Mouse (Mus musculus): ENCODE results near the gene Gm28035. TPM values are rescaled to one million over a fixed set of nuclear protein-coding genes. Genes with fewer than 3 reads are reported as not detected.
A peak's percentile ranks its signal among the peaks of the same experiment; 100 is the strongest.

The Gm28035 gene
- polyA plus RNA-seq, 1 experiment from 2014 or later, result 0.34 TPM

DNA sequence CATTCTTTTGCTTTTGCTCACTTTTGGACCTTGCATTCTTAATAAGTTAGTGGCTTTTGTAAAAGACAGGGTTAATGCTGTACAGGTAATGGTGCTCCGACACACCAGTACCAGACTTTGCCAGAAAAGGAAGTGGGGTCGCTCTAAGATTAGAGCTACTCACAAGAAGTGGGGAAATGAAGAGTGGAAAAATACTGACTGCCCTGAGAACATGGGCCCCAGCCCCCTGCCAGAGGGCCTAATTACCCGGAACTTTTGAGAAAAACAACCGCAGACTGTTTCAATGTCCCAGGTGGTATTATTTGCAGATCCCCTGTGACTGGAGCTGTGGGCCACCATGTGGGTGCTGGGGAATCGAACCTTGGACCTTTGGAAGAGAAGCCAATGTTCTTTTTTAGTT is 4.8 kb upstream of the Gm28035 start:
- peaks cover 17% of the 10 kb centered on the region for H3K4me1 ChIP-seq (ENCODE audit: control insufficient read depth, insufficient read depth, low read length)
- H3K4me2 ChIP-seq (ENCODE audit: low read length), result no peak overlapping the region
- 91% methylated on average over 5 of the region's 5 CpGs for WGBS
- H3K9me3 ChIP-seq (replicated peaks; ENCODE audit: control insufficient read depth, low read length), result no peaks in the 10 kb centered on the region
- peaks cover 7% of the 10 kb centered on the region for H3K36me3 ChIP-seq (ENCODE audit: control insufficient read depth, insufficient read depth, low read length)
- no peak overlapping the region for H3K9ac ChIP-seq (ENCODE audit: low read length)
- no peak for DNase-seq (ENCODE audit: low spot score)
- no peak for ATAC-seq
- no peak overlapping the region for H3K27ac ChIP-seq (ENCODE audit: low read depth, low read length)
- no peaks in the 10 kb centered on the region for H3K27me3 ChIP-seq (replicated peaks; ENCODE audit: control insufficient read depth, insufficient read depth, low read length)
- no peak overlapping the region for H3K4me3 ChIP-seq (ENCODE audit: low read depth, low read length)

DNA sequence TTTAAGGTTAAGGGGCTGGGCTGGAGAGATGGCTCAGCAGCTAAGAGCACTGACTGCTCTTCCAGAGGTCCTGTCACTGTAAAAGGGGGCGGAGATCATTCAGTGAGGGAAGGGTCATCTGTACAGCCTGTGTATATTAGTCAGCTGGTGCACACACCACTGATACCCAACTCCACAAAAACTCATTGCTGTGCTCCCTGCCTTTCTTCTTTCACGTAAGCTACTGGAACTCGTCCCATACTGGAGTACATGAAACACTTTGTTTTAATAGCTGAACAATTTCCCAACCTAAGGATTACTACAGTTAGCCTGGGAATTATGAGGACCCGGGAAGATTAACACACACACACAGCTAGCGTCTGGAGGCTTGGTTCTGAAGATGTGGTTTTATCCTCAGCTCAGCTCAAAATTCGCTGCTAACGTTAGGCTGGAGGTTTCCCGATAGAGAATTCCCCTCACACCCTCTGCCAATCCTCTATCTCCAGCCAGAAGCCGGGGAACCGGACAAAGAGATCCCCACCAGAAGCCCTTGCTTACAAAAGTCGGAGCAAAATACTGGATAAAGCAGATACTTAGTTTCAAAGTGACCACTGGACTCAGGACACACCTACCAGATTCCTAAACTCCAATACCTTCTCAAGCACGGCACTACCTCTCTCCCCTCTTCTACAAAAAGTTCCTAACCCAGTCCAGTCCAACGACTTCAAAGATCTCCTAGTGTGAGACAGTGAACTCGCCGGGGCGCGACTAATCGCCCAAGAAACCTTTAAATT is 3.8 kb upstream of the Gm28035 start:
- Histone ChIP-seq H3K36me3 (ENCODE audit: control insufficient read depth, insufficient read depth, low read length) (peaks cover 18% of the 10 kb centered on the region), H3K4me1 (ENCODE audit: control insufficient read depth, insufficient read depth, low read length) (peaks cover 17% of the 10 kb centered on the region), H3K9ac (ENCODE audit: low read length) (peak overlapping the region; percentile 90), H3K27me3 (replicated peaks; ENCODE audit: control insufficient read depth, insufficient read depth, low read length) (no peaks in the 10 kb centered on the region), H3K4me3 (ENCODE audit: low read depth, low read length) (peak overlapping the region; percentile 89), H3K9me3 (replicated peaks; ENCODE audit: control insufficient read depth, low read length) (no peaks in the 10 kb centered on the region), H3K27ac (ENCODE audit: low read depth, low read length) (peak overlapping the region; percentile 90; the same call in 1 of the 2 replicates), H3K4me2 (ENCODE audit: low read length) (peak overlapping the region; percentile 81)
- peak; percentile 17 for DNase-seq (ENCODE audit: low spot score)
- ATAC-seq, result peak; percentile 2; the same call in 1 of the 2 replicates
- 4% methylated on average over 18 of the region's 18 CpGs for WGBS

DNA sequence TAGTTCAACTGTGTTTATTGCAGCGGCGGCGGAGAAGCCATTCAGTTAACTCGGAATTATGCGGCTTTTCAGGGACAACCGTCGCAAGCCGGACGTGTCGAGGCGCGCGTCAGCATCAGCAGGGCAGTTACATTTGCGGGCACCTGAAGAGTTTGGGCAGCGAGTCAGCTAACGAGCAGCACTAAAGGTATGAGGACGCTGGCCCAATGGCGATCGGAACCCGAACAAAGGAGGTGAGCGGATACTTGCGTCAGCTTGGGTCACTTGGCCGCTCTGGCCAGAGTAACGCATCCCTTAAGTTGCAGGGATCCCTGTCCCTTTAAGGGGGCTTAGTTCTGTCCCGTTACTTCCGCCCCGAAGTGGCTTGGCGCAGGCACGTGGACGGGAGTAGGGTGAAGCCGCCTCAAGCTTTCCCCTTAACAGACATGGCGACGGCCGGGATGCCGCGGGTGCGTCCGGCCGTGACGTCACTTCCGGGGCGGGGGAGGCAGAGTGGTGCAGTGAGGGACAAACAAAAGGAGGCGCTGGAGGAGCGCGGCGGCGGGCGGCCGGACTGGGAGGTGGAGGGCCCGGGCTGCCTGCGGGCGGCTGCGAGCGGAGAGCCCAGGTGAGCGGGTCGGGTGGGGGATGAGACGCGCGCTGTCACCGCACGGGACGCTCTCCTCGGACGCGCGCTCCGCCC is 3.0 kb upstream of the Gm28035 start, which contains the start of gene Lrrc8a:
Gene Lrrc8a, plus strand, starts transcription at position 517 of the 682 bp plus-strand sequence.
- under 1% methylated on average over 56 of the region's 67 CpGs for WGBS
- H3K9ac ChIP-seq (ENCODE audit: low read length), result peak within 1 kb of the TSS; percentile 90
- H3K4me3 ChIP-seq (ENCODE audit: low read depth, low read length), result peak within 1 kb of the TSS; percentile 89
- DNase-seq (ENCODE audit: low spot score) (peak; percentile 99), ATAC-seq (peak; percentile 98)
- no peaks in the 10 kb centered on the region for H3K9me3 ChIP-seq (replicated peaks; ENCODE audit: control insufficient read depth, low read length)
- peak within 1 kb of the TSS; percentile 81 for H3K4me2 ChIP-seq (ENCODE audit: low read length)
- peak within 1 kb of the TSS; percentile 90 for H3K27ac ChIP-seq (ENCODE audit: low read depth, low read length)
- no peaks in the 10 kb centered on the region for H3K27me3 ChIP-seq (replicated peaks; ENCODE audit: control insufficient read depth, insufficient read depth, low read length)
- peaks cover 23% of the 10 kb centered on the region for H3K36me3 ChIP-seq (ENCODE audit: control insufficient read depth, insufficient read depth, low read length)
- H3K4me1 ChIP-seq (ENCODE audit: control insufficient read depth, insufficient read depth, low read length), result peaks cover 17% of the 10 kb centered on the region

DNA sequence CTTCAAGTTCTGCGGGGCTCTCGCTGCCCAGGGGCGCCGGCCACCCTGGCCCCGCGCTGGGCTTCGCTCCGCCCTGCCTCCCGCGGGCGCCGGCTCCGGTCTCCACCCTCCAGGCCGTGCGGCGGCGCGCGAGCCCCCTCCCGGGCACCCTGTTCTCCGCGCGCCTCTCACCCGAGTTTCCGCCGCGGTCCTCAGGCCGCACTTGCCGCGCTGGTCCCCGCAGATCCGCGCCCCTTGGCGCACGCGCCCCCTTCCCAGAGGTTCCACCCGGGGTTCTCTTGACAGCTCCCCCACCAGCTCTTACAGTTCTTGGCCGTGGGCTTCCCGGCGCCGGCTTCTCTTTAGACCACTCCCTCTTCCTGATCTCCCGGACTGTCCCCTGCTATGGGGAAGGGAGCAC is 2.5 kb upstream of the Gm28035 start:
- peak overlapping the region; percentile 76 for H3K4me2 ChIP-seq (ENCODE audit: low read length)
- peak overlapping the region; percentile 90 for H3K9ac ChIP-seq (ENCODE audit: low read length)
- peak; percentile 91 for ATAC-seq
- under 1% methylated on average over 35 of the region's 42 CpGs for WGBS
- no peaks in the 10 kb centered on the region for H3K27me3 ChIP-seq (replicated peaks; ENCODE audit: control insufficient read depth, insufficient read depth, low read length)
- H3K9me3 ChIP-seq (replicated peaks; ENCODE audit: control insufficient read depth, low read length), result no peaks in the 10 kb centered on the region
- H3K36me3 ChIP-seq (ENCODE audit: control insufficient read depth, insufficient read depth, low read length), result peaks cover 27% of the 10 kb centered on the region
- H3K4me3 ChIP-seq (ENCODE audit: low read depth, low read length), result peak overlapping the region; percentile 89
- peaks cover 17% of the 10 kb centered on the region for H3K4me1 ChIP-seq (ENCODE audit: control insufficient read depth, insufficient read depth, low read length)
- DNase-seq (ENCODE audit: low spot score), result peak; percentile 67
- H3K27ac ChIP-seq (ENCODE audit: low read depth, low read length), result peak overlapping the region; percentile 90

DNA sequence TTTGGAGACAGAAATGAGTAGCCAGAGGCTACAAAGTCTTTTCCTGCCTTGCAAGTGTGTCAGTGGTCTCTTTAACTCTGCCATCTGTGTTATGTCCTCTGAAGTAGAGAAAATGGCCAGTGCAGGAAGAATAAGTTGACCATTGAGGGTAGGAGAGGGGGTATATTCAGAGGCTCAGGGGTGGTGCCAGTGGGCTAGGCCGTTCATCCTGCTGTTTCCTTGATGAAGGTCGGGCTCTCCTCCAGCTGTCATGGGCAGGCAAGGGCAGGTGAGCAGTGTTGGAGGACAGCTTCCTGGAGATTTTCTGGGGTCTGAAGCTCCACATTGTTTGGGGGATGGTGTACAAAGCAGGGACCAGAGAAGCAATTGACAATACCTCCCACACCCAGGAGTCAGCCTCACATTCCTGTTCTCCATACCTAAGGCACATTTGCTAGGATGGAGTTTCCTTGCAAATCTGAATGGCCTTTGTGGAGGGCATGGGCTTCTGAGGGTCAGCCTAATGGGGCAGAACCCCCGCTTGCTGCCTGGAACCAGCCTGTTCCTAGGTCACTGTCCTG is 1.4 kb upstream of the Gm28035 start:
- DNase-seq (ENCODE audit: low spot score) (no peak), ATAC-seq (no peak)
- H3K9me3 ChIP-seq (replicated peaks; ENCODE audit: control insufficient read depth, low read length), result no peaks in the 10 kb centered on the region
- peak overlapping the region; percentile 90 for H3K9ac ChIP-seq (ENCODE audit: low read length)
- peaks cover 38% of the 10 kb centered on the region for H3K36me3 ChIP-seq (ENCODE audit: control insufficient read depth, insufficient read depth, low read length)
- peaks cover 17% of the 10 kb centered on the region for H3K4me1 ChIP-seq (ENCODE audit: control insufficient read depth, insufficient read depth, low read length)
- H3K27me3 ChIP-seq (replicated peaks; ENCODE audit: control insufficient read depth, insufficient read depth, low read length), result no peaks in the 10 kb centered on the region
- 85% methylated on average over 3 of the region's 3 CpGs for WGBS
- H3K4me2 ChIP-seq (ENCODE audit: low read length), result peak overlapping the region; percentile 76
- H3K27ac ChIP-seq (ENCODE audit: low read depth, low read length), result no peak overlapping the region
- peak overlapping the region; percentile 89 for H3K4me3 ChIP-seq (ENCODE audit: low read depth, low read length)

DNA sequence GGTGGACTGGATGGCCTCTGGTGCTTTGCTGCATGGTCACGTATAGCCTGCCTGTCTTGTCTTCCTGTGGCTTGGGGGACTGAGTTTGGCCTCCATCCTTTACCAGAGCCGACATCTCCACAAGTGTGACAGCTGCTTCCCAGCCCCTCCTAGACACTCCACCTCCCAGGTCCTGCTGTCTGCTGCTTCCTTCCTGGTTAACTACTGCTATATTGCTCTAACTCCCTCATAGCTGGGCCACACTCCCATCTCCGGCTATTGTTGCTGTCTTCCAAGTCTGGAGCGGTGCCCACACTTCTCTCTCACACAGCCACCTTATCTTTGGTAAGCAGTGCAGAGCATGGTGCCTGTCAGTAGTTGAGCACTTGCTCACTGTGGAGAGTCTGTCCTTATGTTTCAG is 590 bp upstream of the Gm28035 start:
- Histone ChIP-seq H3K9ac (ENCODE audit: low read length) (no peak overlapping the region; the same call in 1 of the 2 replicates), H3K4me2 (ENCODE audit: low read length) (no peak overlapping the region), H3K4me3 (ENCODE audit: low read depth, low read length) (no peak overlapping the region), H3K36me3 (ENCODE audit: control insufficient read depth, insufficient read depth, low read length) (peaks cover 46% of the 10 kb centered on the region), H3K4me1 (ENCODE audit: control insufficient read depth, insufficient read depth, low read length) (peaks cover 17% of the 10 kb centered on the region), H3K9me3 (replicated peaks; ENCODE audit: control insufficient read depth, low read length) (no peaks in the 10 kb centered on the region), H3K27ac (ENCODE audit: low read depth, low read length) (no peak overlapping the region), H3K27me3 (replicated peaks; ENCODE audit: control insufficient read depth, insufficient read depth, low read length) (no peaks in the 10 kb centered on the region)
- DNase-seq (ENCODE audit: low spot score) (no peak), ATAC-seq (no peak)
- 84% methylated on average over 4 of the region's 4 CpGs for WGBS

DNA sequence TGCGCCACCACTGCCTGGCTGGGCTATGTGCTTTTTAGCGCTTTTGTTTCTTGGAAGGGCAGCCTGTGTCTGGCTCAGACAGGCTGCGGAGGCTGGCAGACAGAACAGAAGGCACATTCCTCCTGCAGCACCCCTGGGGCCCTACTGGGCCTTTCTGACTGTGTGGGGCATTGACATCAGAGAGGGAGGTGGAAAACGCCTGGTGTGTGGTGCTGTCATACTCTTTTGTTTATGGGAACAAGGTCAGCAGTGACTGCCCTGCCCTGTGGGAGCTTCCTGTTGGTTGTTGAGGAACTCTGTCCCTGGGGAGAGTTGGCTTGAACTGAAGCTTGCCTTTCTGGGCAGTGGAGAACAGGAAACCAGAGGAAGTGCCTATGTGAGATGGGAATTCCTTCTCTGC is 2.1 kb downstream of the Gm28035 start:
- DNase-seq (ENCODE audit: low spot score) (peak; percentile 20), ATAC-seq (no peak)
- Histone ChIP-seq H3K36me3 (ENCODE audit: control insufficient read depth, insufficient read depth, low read length) (peaks cover 56% of the 10 kb centered on the region), H3K9me3 (replicated peaks; ENCODE audit: control insufficient read depth, low read length) (no peaks in the 10 kb centered on the region), H3K4me1 (ENCODE audit: control insufficient read depth, insufficient read depth, low read length) (peaks cover 12% of the 10 kb centered on the region), H3K4me2 (ENCODE audit: low read length) (no peak overlapping the region), H3K9ac (ENCODE audit: low read length) (no peak overlapping the region), H3K27me3 (replicated peaks; ENCODE audit: control insufficient read depth, insufficient read depth, low read length) (no peaks in the 10 kb centered on the region), H3K4me3 (ENCODE audit: low read depth, low read length) (no peak overlapping the region), H3K27ac (ENCODE audit: low read depth, low read length) (no peak overlapping the region)
- WGBS, result 64% methylated on average over 4 of the region's 4 CpGs

DNA sequence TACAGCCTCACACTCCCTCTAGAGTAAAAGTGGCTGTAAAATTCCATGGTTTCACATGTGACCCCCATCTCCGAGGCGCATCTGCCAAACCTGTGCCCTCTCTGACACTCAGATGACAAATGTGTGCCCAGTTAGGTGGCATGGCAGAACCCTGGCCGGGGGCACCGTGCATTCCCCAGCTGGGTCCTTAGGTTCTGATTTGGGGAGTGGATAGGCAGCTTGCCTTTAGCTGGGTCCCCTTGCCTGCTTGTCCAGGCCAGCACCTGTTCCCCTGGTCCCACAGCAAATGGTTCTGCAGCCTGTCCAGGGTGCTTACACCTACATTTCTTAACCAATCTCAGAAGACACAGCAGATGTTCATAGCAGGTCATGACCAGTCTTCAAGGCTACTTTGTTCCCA is 3.0 kb downstream of the Gm28035 start:
- H3K4me1 ChIP-seq (ENCODE audit: control insufficient read depth, insufficient read depth, low read length), result peaks cover 12% of the 10 kb centered on the region

More for the DNA sequence above, 3.0 kb downstream of the Gm28035 start:
- Histone ChIP-seq H3K9me3 (replicated peaks; ENCODE audit: control insufficient read depth, low read length) (no peaks in the 10 kb centered on the region), H3K4me3 (ENCODE audit: low read depth, low read length) (no peak overlapping the region), H3K27me3 (replicated peaks; ENCODE audit: control insufficient read depth, insufficient read depth, low read length) (no peaks in the 10 kb centered on the region), H3K9ac (ENCODE audit: low read length) (no peak overlapping the region), H3K36me3 (ENCODE audit: control insufficient read depth, insufficient read depth, low read length) (peaks cover 63% of the 10 kb centered on the region), H3K27ac (ENCODE audit: low read depth, low read length) (no peak overlapping the region), H3K4me2 (ENCODE audit: low read length) (no peak overlapping the region)
- ATAC-seq, result no peak
- DNase-seq (ENCODE audit: low spot score), result no peak
- WGBS, result 98% methylated on average over 4 of the region's 4 CpGs
